Mouse (Mus musculus) megakaryocyte, embryonic 14.5 days (primary cell): ENCODE measurements around the gene Gm11938.

ENCODE experiments used
- FLI1 ChIP-seq: IDR thresholded peaks from 2 replicates; pipeline ENCODE4 v1.6.1; 2012; ENCODE audit warnings: low read length, inconsistent platforms, mixed read lengths
- GATA1 ChIP-seq: IDR thresholded peaks from 3 replicates; pipeline ENCODE4 v1.6.1; 2012; ENCODE audit warnings: mixed read lengths, low read length, inconsistent platforms, borderline replicate concordance

GRCm38 (mm10) chr11:99559366-99559765 is 43.7 kb downstream of the Gm11938 start, which contains the start of gene Gm11939:
- TF ChIP-seq GATA1 (no peak), FLI1 (no peak)
